Mouse (Mus musculus) heart, embryonic 14.5 days (tissue): ENCODE measurements at regions not wholly inside any gene's neighbourhood (a gene's known extent, or its start where the extent isn't known, plus 50 kb on each side); places are given as distances from the start of the nearest gene placed in this dataset.

Experiments
- ATAC-seq: fragments of 200-750 bp; cut with Nextera tagmentation; 2 replicates; pipeline ENCODE4 v1.8.0; 2017; ENCODE audit warnings: low read depth, moderate TSS enrichment; ENCODE audit not compliant: insufficient number of reproducible peaks, insufficient read depth, low FRiP score
- H3K27ac ChIP-seq, 2 experiments: fragments of 200-500 bp in 1 of 2; fragments of 300-500 bp in 1 of 2; sonication (generic) in 1 of 2; replicated peaks in 1 of 2; 2 replicates each; pipeline ENCODE4 v1.5.1; 2012 to 2014; ENCODE audit warnings: low read depth in 2 of 2, low read length in 2 of 2, control low read depth in 1 of 2, mild to moderate bottlenecking in 1 of 2, mixed read lengths in 1 of 2; ENCODE audit not compliant: control insufficient read depth in 1 of 2, insufficient read depth in 1 of 2
- H3K27me3 ChIP-seq: fragments of 300-500 bp; sonication (generic); 2 replicates; pipeline ENCODE4 v1.6.1; 2014; ENCODE audit warnings: mild to moderate bottlenecking, low read length, control low read depth; ENCODE audit not compliant: control insufficient read depth, insufficient read depth
- H3K36me3 ChIP-seq: fragments of 300-500 bp; sonication (generic); 2 replicates; pipeline ENCODE4 v1.6.1; 2014; ENCODE audit warnings: mild to moderate bottlenecking, control low read depth, low read length, mixed read lengths; ENCODE audit not compliant: control insufficient read depth, insufficient read depth
- H3K4me1 ChIP-seq, 2 experiments: fragments of 200-500 bp in 1 of 2; fragments of 300-500 bp in 1 of 2; sonication (generic) in 1 of 2; 2 replicates each; pipeline ENCODE4 v1.6.1; 2012 to 2014; ENCODE audit warnings: low read length in 2 of 2, control low read depth in 1 of 2, mixed read lengths in 1 of 2; ENCODE audit not compliant: control insufficient read depth in 2 of 2, insufficient read depth in 2 of 2
- H3K4me2 ChIP-seq: fragments of 300-500 bp; sonication (generic); 2 replicates; pipeline ENCODE4 v1.6.1; 2014; ENCODE audit warnings: mild to moderate bottlenecking, low read length
- H3K4me3 ChIP-seq, 2 experiments: fragments of 200-500 bp in 1 of 2; fragments of 300-500 bp in 1 of 2; sonication (generic) in 1 of 2; 2 replicates each; pipeline ENCODE4 v1.5.1; 2012 to 2014; ENCODE audit warnings: low read length in 2 of 2, mild to moderate bottlenecking in 2 of 2, control low read depth in 1 of 2, low read depth in 1 of 2, moderate library complexity in 1 of 2; ENCODE audit not compliant: control insufficient read depth in 1 of 2, insufficient read depth in 1 of 2
- H3K9ac ChIP-seq: fragments of 300-500 bp; sonication (generic); 2 replicates; pipeline ENCODE4 v1.6.1; 2014; ENCODE audit warnings: mild to moderate bottlenecking, low read length
- H3K9me3 ChIP-seq: fragments of 300-500 bp; sonication (generic); 2 replicates; pipeline ENCODE4 v1.6.1; 2016; ENCODE audit warnings: low read length, control low read depth; ENCODE audit not compliant: control insufficient read depth
- WGBS: fragments of 180-500 bp; shearing (Covaris S2); extraction: QIAGEN DNeasy Blood & Tissue Kit; methylation state at CpG from one replicate; pipeline ENCODE4 v1.1.7; 2014; 5-methylcytosine and 5-hydroxymethylcytosine counted together

- Histone ChIP-seq H3K9me3 (0 out of 2 replicates have a peak, but pooled peaks cover 9% of the 10 kb centered on the region), H3K4me2 (no peak overlapping the region), H3K4me3 (no peak overlapping the region), H3K36me3 (peaks cover 8% of the 10 kb centered on the region; the same call in 1 of the 2 replicates), H3K4me1 (peaks cover 5 to 10% of the 10 kb centered on the region in 2 experiments; a peak in 2 of 4 replicates), H3K27me3 (no peaks in the 10 kb centered on the region), H3K9ac (no peak overlapping the region), H3K27ac (no peak overlapping the region; a peak in 1 of 4 replicates)
- WGBS = 67% methylated on average over 18 of the region's 18 CpGs
- ATAC-seq = no peak
Observed at GRCm38 (mm10) chr17:47225306-47226269, 143.1 kb upstream of the Mrps10 start.

- H3K4me2 ChIP-seq = no peak overlapping the region
- no peak overlapping the region for H3K27ac ChIP-seq
- no peaks in the 10 kb centered on the region for H3K9me3 ChIP-seq
- no peak for ATAC-seq
- WGBS = 85% methylated on average over 14 of the region's 14 CpGs
- H3K36me3 ChIP-seq = no peaks in the 10 kb centered on the region
- peaks cover 5 to 10% of the 10 kb centered on the region in 2 experiments; a peak in 2 of 4 replicates for H3K4me1 ChIP-seq
- H3K4me3 ChIP-seq = no peak overlapping the region
- H3K9ac ChIP-seq = no peak overlapping the region
- no peaks in the 10 kb centered on the region for H3K27me3 ChIP-seq
Observed at GRCm38 (mm10) chr17:47221068-47221796, 147.5 kb upstream of the Mrps10 start.

- H3K4me2 ChIP-seq = no peak overlapping the region
- no peak for ATAC-seq
- no peaks in the 10 kb centered on the region for H3K36me3 ChIP-seq
- no peak overlapping the region for H3K9ac ChIP-seq
- H3K4me1 ChIP-seq = no peaks in the 10 kb centered on the region
- H3K27ac ChIP-seq = no peak overlapping the region
- no peaks in the 10 kb centered on the region for H3K27me3 ChIP-seq
- H3K9me3 ChIP-seq = no peaks in the 10 kb centered on the region
- 78% methylated on average over 2 of the region's 2 CpGs for WGBS
- H3K4me3 ChIP-seq = no peak overlapping the region
Observed at GRCm38 (mm10) chr17:47219846-47220245, 148.8 kb upstream of the Mrps10 start.

GRCm38 (mm10) chr17:47216490-47216889 is 152.2 kb upstream of the Mrps10 start:
- ATAC-seq = no peak
- Histone ChIP-seq H3K36me3 (no peaks in the 10 kb centered on the region), H3K27ac (no peak overlapping the region), H3K4me3 (no peak overlapping the region), H3K9me3 (no peaks in the 10 kb centered on the region), H3K4me1 (no peaks in the 10 kb centered on the region), H3K9ac (no peak overlapping the region), H3K4me2 (no peak overlapping the region), H3K27me3 (no peaks in the 10 kb centered on the region)
- WGBS = 93% methylated on average over 3 of the region's 3 CpGs

- H3K27me3 ChIP-seq = no peaks in the 10 kb centered on the region
- no peaks in the 10 kb centered on the region for H3K4me1 ChIP-seq
- H3K9me3 ChIP-seq = no peaks in the 10 kb centered on the region
- no peak for ATAC-seq
- no peak overlapping the region for H3K4me2 ChIP-seq
- no peaks in the 10 kb centered on the region for H3K36me3 ChIP-seq
- H3K27ac ChIP-seq = no peak overlapping the region
- H3K9ac ChIP-seq = no peak overlapping the region
- WGBS = 84% methylated on average over 2 of the region's 2 CpGs
- no peak overlapping the region for H3K4me3 ChIP-seq
Observed at GRCm38 (mm10) chr17:47215841-47216240, 152.8 kb upstream of the Mrps10 start.

- no peak for ATAC-seq
- no peaks in the 10 kb centered on the region for H3K27me3 ChIP-seq
- no peak overlapping the region for H3K4me3 ChIP-seq
- H3K27ac ChIP-seq = no peak overlapping the region
- H3K9me3 ChIP-seq = no peaks in the 10 kb centered on the region
- no peaks in the 10 kb centered on the region for H3K36me3 ChIP-seq
- no peak overlapping the region for H3K9ac ChIP-seq
- 82% methylated on average over 8 of the region's 8 CpGs for WGBS
- no peaks in the 10 kb centered on the region for H3K4me1 ChIP-seq
- H3K4me2 ChIP-seq = no peak overlapping the region
Observed at GRCm38 (mm10) chr17:47214111-47214510, 154.6 kb upstream of the Mrps10 start.

GRCm38 (mm10) chr17:47210441-47211196 is 158.1 kb upstream of the Mrps10 start:
- no peaks in the 10 kb centered on the region for H3K36me3 ChIP-seq
- no peak overlapping the region for H3K27ac ChIP-seq
- H3K27me3 ChIP-seq = no peaks in the 10 kb centered on the region
- no peaks in the 10 kb centered on the region for H3K9me3 ChIP-seq
- H3K9ac ChIP-seq = no peak overlapping the region
- 0 out of 4 replicates have a peak, but pooled peaks cover 0 to 3% of the 10 kb centered on the region in 2 experiments for H3K4me1 ChIP-seq
- no peak for ATAC-seq
- WGBS = 65% methylated on average over 22 of the region's 22 CpGs
- no peak overlapping the region for H3K4me2 ChIP-seq
- no peak overlapping the region for H3K4me3 ChIP-seq
